Mouse (Mus musculus) adrenal gland, postnatal 25 days (tissue): ENCODE data around the gene Pacsin3. TPM values are rescaled to one million over a fixed set of nuclear protein-coding genes. Genes with fewer than 3 reads are reported as not detected.

Source experiments
- DNase-seq: peaks from one replicate; pipeline ENCODE4 v3.0.0; 2021; ENCODE audit warnings: mixed read lengths
- total RNA-seq: library from RNA; stranded (reverse); gene quantifications from 2 replicates; pipeline ENCODE4 v1.2.3, GENCODE M21; 2021

Pacsin3 gene
- total RNA-seq, 1 experiment from 2014 or later, result 152 TPM

GRCm38 (mm10) chr2:91302845-91303244, 47.1 kb downstream of the Pacsin3 start:
- no peak for DNase-seq

DNA sequence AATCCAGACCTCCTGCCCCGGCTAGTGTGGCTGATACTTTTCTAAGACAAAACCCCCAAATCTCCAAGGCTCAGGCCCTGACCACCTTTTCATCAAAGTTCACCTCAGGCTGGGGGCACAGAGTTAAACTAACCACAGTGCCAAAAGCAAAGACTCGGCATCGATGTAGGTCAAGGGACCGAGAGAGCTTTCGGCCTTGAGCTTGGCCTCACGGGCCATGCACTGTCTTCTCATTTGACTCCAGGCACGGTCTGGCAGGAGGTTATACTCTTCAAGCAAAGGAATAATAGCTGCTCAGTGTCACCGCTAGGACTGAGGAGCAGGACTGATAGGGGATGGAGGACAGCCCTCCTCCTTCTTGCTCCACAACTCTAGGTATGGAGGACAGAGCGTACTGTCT, 50.2 kb downstream of the Pacsin3 start:
- DNase-seq, result no peak

DNA sequence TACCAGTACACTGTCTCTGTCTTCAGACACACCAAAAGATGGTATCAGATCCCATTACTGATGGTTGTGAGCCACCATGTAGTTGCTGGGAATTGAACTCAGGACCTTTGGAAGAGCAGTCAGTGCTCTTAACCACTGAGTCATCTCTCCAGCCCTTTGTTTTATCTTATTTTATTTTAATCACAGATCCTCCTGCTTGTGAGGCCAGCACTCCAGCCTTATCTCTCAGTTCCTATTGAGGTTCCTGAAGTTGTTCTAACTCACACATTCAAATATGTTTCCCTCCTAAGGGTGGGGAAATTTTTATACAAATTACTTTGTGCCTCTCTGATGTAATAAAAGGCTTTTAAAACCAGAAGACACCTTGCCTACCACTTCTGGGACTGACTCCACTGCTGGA, 50.8 kb downstream of the Pacsin3 start:
- DNase-seq, result no peak

GRCm38 (mm10) chr2:91308680-91309079, 52.9 kb downstream of the Pacsin3 start:
- DNase-seq, result no peak

GRCm38 (mm10) chr2:91309546-91309945, 53.8 kb downstream of the Pacsin3 start:
- no peak for DNase-seq

GRCm38 (mm10) chr2:91312578-91313311, 57.0 kb downstream of the Pacsin3 start:
- peak; percentile 23 for DNase-seq

DNA sequence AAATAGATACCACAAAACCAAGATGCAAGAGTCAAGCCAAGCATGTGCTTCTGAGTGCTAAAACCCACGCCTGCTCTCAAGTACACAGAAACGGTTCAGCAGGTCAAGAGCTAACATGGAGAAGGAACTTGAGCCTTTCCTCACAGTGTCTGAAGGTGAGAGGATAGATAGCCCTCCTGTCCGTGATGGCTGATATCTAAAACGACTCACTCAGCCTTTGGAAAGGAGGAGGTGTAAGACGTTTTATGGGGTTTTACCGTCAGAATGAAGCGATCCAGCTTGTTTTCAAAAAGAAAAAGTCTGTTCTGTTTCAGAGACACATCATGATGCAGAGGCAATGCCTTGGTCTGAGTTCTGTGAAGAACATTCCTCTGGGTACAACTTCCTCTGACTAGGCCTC, 58.4 kb downstream of the Pacsin3 start:
- DNase-seq, result no peak

Other genes starting within 250 kb of the Pacsin3 start
- gene Rapsn, start 220.3 kb upstream of the Pacsin3 start, total RNA-seq, result 2.1 and 2.9 TPM in 2 replicates
- 203 and 258 TPM in 2 replicates for gene Psmc3, start 201.9 kb upstream of the Pacsin3 start, total RNA-seq
- gene Slc39a13, start 185.5 kb upstream of the Pacsin3 start, total RNA-seq, result 31.2 and 32.7 TPM in 2 replicates
- gene Spi1, start 173.6 kb upstream of the Pacsin3 start, total RNA-seq, result 3.0 and 3.3 TPM in 2 replicates
- gene Mybpc3, start 137.8 kb upstream of the Pacsin3 start, total RNA-seq, result not detected in 2 replicates
- gene Madd, start 72.1 kb upstream of the Pacsin3 start, total RNA-seq, result 21.0 and 22.9 TPM in 2 replicates
- gene Nr1h3, start 53.1 kb upstream of the Pacsin3 start, total RNA-seq, result 16.7 and 22.7 TPM in 2 replicates
- 34.0 and 41.8 TPM in 2 replicates for gene Acp2, start 53.1 kb upstream of the Pacsin3 start, total RNA-seq
- 10.4 and 13.2 TPM in 2 replicates for gene Ddb2, start 19.0 kb upstream of the Pacsin3 start, total RNA-seq
- gene Arfgap2, start 9.0 kb downstream of the Pacsin3 start, total RNA-seq, result 107 and 108 TPM in 2 replicates
- 13.6 and 20.7 TPM in 2 replicates for gene 1110051M20Rik, start 188.8 kb downstream of the Pacsin3 start, total RNA-seq
- gene Lrp4, start 201.6 kb downstream of the Pacsin3 start, total RNA-seq, result 4.7 and 5.2 TPM in 2 replicates